Mouse (Mus musculus): ENCODE data around the gene Gnb1. TPM values are rescaled to one million over a fixed set of nuclear protein-coding genes. Genes with fewer than 3 reads are reported as not detected.

Gnb1 gene
- polyA plus RNA-seq, 1 experiment from 2014 or later = 1,263 TPM

GRCm38 (mm10) chr4:155574931-155575330 is 83.8 kb downstream of the Gnb1 start:
- H3K4me2 ChIP-seq (ENCODE audit: low read length) = no peak overlapping the region
- H3K4me1 ChIP-seq (ENCODE audit: control insufficient read depth, insufficient read depth, low read length) = no peaks in the 10 kb centered on the region
- no peaks in the 10 kb centered on the region for H3K27me3 ChIP-seq (ENCODE audit: control insufficient read depth, insufficient read depth, low read length)
- 91% methylated on average over 11 of the region's 11 CpGs for WGBS
- DNase-seq (no peak), ATAC-seq (ENCODE audit: low FRiP score, low TSS enrichment) (no peak)
- H3K9me3 ChIP-seq (ENCODE audit: control insufficient read depth, low read length) = no peaks in the 10 kb centered on the region
- no peak overlapping the region for H3K9ac ChIP-seq (replicated peaks; ENCODE audit: low read length)
- no peak overlapping the region for H3K4me3 ChIP-seq (replicated peaks; ENCODE audit: low read depth, low read length)
- peaks cover 27% of the 10 kb centered on the region for H3K36me3 ChIP-seq (ENCODE audit: control insufficient read depth, insufficient read depth, low read length)
- H3K27ac ChIP-seq (replicated peaks; ENCODE audit: low read depth, low read length) = no peak overlapping the region

GRCm38 (mm10) chr4:155575521-155575920 is 84.4 kb downstream of the Gnb1 start:
- Histone ChIP-seq H3K4me2 (ENCODE audit: low read length) (no peak overlapping the region), H3K36me3 (ENCODE audit: control insufficient read depth, insufficient read depth, low read length) (peaks cover 28% of the 10 kb centered on the region), H3K9me3 (ENCODE audit: control insufficient read depth, low read length) (no peaks in the 10 kb centered on the region), H3K4me1 (ENCODE audit: control insufficient read depth, insufficient read depth, low read length) (no peaks in the 10 kb centered on the region), H3K27ac (replicated peaks; ENCODE audit: low read depth, low read length) (no peak overlapping the region), H3K27me3 (ENCODE audit: control insufficient read depth, insufficient read depth, low read length) (no peaks in the 10 kb centered on the region), H3K4me3 (replicated peaks; ENCODE audit: low read depth, low read length) (no peak overlapping the region), H3K9ac (replicated peaks; ENCODE audit: low read length) (no peak overlapping the region)
- DNase-seq (no peak), ATAC-seq (ENCODE audit: low FRiP score, low TSS enrichment) (no peak)
- 91% methylated on average over 8 of the region's 8 CpGs for WGBS

- 93% methylated on average over 9 of the region's 9 CpGs for WGBS
- Histone ChIP-seq H3K4me2 (ENCODE audit: low read length) (no peak overlapping the region), H3K4me1 (ENCODE audit: control insufficient read depth, insufficient read depth, low read length) (no peaks in the 10 kb centered on the region), H3K4me3 (replicated peaks; ENCODE audit: low read depth, low read length) (no peak overlapping the region), H3K9me3 (ENCODE audit: control insufficient read depth, low read length) (no peaks in the 10 kb centered on the region), H3K27ac (replicated peaks; ENCODE audit: low read depth, low read length) (no peak overlapping the region), H3K27me3 (ENCODE audit: control insufficient read depth, insufficient read depth, low read length) (no peaks in the 10 kb centered on the region), H3K36me3 (ENCODE audit: control insufficient read depth, insufficient read depth, low read length) (peaks cover 40% of the 10 kb centered on the region), H3K9ac (replicated peaks; ENCODE audit: low read length) (no peak overlapping the region)
- no peak for ATAC-seq (ENCODE audit: low FRiP score, low TSS enrichment)
- no peak for DNase-seq
Observed at GRCm38 (mm10) chr4:155577132-155577531, 86.0 kb downstream of the Gnb1 start.

- 89% methylated on average over 5 of the region's 5 CpGs for WGBS
- ATAC-seq (ENCODE audit: low FRiP score, low TSS enrichment) = no peak
- H3K36me3 ChIP-seq (ENCODE audit: control insufficient read depth, insufficient read depth, low read length) = peaks cover 46% of the 10 kb centered on the region
- no peaks in the 10 kb centered on the region for H3K27me3 ChIP-seq (ENCODE audit: control insufficient read depth, insufficient read depth, low read length)
- no peak overlapping the region for H3K4me3 ChIP-seq (replicated peaks; ENCODE audit: low read depth, low read length)
- DNase-seq = no peak
- H3K27ac ChIP-seq (replicated peaks; ENCODE audit: low read depth, low read length) = no peak overlapping the region
- H3K9ac ChIP-seq (replicated peaks; ENCODE audit: low read length) = no peak overlapping the region
- no peak overlapping the region for H3K4me2 ChIP-seq (ENCODE audit: low read length)
- H3K4me1 ChIP-seq (ENCODE audit: control insufficient read depth, insufficient read depth, low read length) = no peaks in the 10 kb centered on the region
- no peaks in the 10 kb centered on the region for H3K9me3 ChIP-seq (ENCODE audit: control insufficient read depth, low read length)
Observed at GRCm38 (mm10) chr4:155577741-155578140, 86.6 kb downstream of the Gnb1 start.

GRCm38 (mm10) chr4:155578336-155579125 is 87.4 kb downstream of the Gnb1 start:
- H3K9me3 ChIP-seq (ENCODE audit: control insufficient read depth, low read length) = no peaks in the 10 kb centered on the region
- DNase-seq (no peak), ATAC-seq (ENCODE audit: low FRiP score, low TSS enrichment) (no peak)
- H3K4me2 ChIP-seq (ENCODE audit: low read length) = no peak overlapping the region
- peaks cover 51% of the 10 kb centered on the region for H3K36me3 ChIP-seq (ENCODE audit: control insufficient read depth, insufficient read depth, low read length)
- no peak overlapping the region for H3K9ac ChIP-seq (replicated peaks; ENCODE audit: low read length)
- H3K4me3 ChIP-seq (replicated peaks; ENCODE audit: low read depth, low read length) = no peak overlapping the region
- no peaks in the 10 kb centered on the region for H3K4me1 ChIP-seq (ENCODE audit: control insufficient read depth, insufficient read depth, low read length)
- WGBS = 90% methylated on average over 7 of the region's 7 CpGs
- H3K27ac ChIP-seq (replicated peaks; ENCODE audit: low read depth, low read length) = no peak overlapping the region
- H3K27me3 ChIP-seq (ENCODE audit: control insufficient read depth, insufficient read depth, low read length) = no peaks in the 10 kb centered on the region

- Histone ChIP-seq H3K4me2 (ENCODE audit: low read length) (no peak overlapping the region), H3K27ac (replicated peaks; ENCODE audit: low read depth, low read length) (no peak overlapping the region), H3K4me3 (replicated peaks; ENCODE audit: low read depth, low read length) (no peak overlapping the region), H3K9me3 (ENCODE audit: control insufficient read depth, low read length) (no peaks in the 10 kb centered on the region), H3K9ac (replicated peaks; ENCODE audit: low read length) (no peak overlapping the region), H3K36me3 (ENCODE audit: control insufficient read depth, insufficient read depth, low read length) (peaks cover 70% of the 10 kb centered on the region), H3K4me1 (ENCODE audit: control insufficient read depth, insufficient read depth, low read length) (no peaks in the 10 kb centered on the region), H3K27me3 (ENCODE audit: control insufficient read depth, insufficient read depth, low read length) (no peaks in the 10 kb centered on the region)
- DNase-seq (peak; percentile 81), ATAC-seq (ENCODE audit: low FRiP score, low TSS enrichment) (no peak)
- 24% methylated on average over 1 of the region's 1 CpGs for WGBS
Observed at GRCm38 (mm10) chr4:155580420-155580819, 89.3 kb downstream of the Gnb1 start.

GRCm38 (mm10) chr4:155582279-155582905 is 91.2 kb downstream of the Gnb1 start:
- no peak overlapping the region for H3K9ac ChIP-seq (replicated peaks; ENCODE audit: low read length)
- H3K36me3 ChIP-seq (ENCODE audit: control insufficient read depth, insufficient read depth, low read length) = peaks cover 84% of the 10 kb centered on the region
- no peaks in the 10 kb centered on the region for H3K9me3 ChIP-seq (ENCODE audit: control insufficient read depth, low read length)
- no peaks in the 10 kb centered on the region for H3K4me1 ChIP-seq (ENCODE audit: control insufficient read depth, insufficient read depth, low read length)
- no peak for ATAC-seq (ENCODE audit: low FRiP score, low TSS enrichment)
- no peak for DNase-seq
- H3K4me3 ChIP-seq (replicated peaks; ENCODE audit: low read depth, low read length) = no peak overlapping the region
- H3K4me2 ChIP-seq (ENCODE audit: low read length) = no peak overlapping the region
- whole genome bisulfite sequencing = 95% methylated on average over 6 of the region's 6 CpGs
- H3K27me3 ChIP-seq (ENCODE audit: control insufficient read depth, insufficient read depth, low read length) = no peaks in the 10 kb centered on the region
- H3K27ac ChIP-seq (replicated peaks; ENCODE audit: low read depth, low read length) = no peak overlapping the region

- DNase-seq = no peak
- no peak overlapping the region for H3K4me3 ChIP-seq (replicated peaks; ENCODE audit: low read depth, low read length)
- no peak overlapping the region for H3K27ac ChIP-seq (replicated peaks; ENCODE audit: low read depth, low read length)
- no peaks in the 10 kb centered on the region for H3K4me1 ChIP-seq (ENCODE audit: control insufficient read depth, insufficient read depth, low read length)
- 93% methylated on average over 5 of the region's 5 CpGs for WGBS
- H3K36me3 ChIP-seq (ENCODE audit: control insufficient read depth, insufficient read depth, low read length) = peaks cover 67% of the 10 kb centered on the region
- H3K9ac ChIP-seq (replicated peaks; ENCODE audit: low read length) = no peak overlapping the region
- no peaks in the 10 kb centered on the region for H3K9me3 ChIP-seq (ENCODE audit: control insufficient read depth, low read length)
- ATAC-seq (ENCODE audit: low FRiP score, low TSS enrichment) = no peak
- no peak overlapping the region for H3K4me2 ChIP-seq (ENCODE audit: low read length)
- no peaks in the 10 kb centered on the region for H3K27me3 ChIP-seq (ENCODE audit: control insufficient read depth, insufficient read depth, low read length)
Observed at GRCm38 (mm10) chr4:155589356-155589755, 98.2 kb downstream of the Gnb1 start.

Data from midbrain, embryonic 14.5 days (tissue).